Mouse (Mus musculus): ENCODE measurements at regions not wholly inside any gene's neighbourhood (a gene's known extent, or its start where the extent isn't known, plus 50 kb on each side); places are given as distances from the start of the nearest gene placed in this dataset. TPM values are rescaled to one million over a fixed set of nuclear protein-coding genes. Genes with fewer than 3 reads are reported as not detected.

GRCm38 (mm10) chr8:96680416-96681027 lies 792.2 kb upstream of the Got2 start:
- Histone ChIP-seq H3K9ac (ENCODE audit: low read length) (no peak overlapping the region), H3K36me3 (ENCODE audit: control insufficient read depth, insufficient read depth, low read length) (no peaks in the 10 kb centered on the region), H3K4me2 (ENCODE audit: low read length) (no peak overlapping the region), H3K9me3 (replicated peaks; ENCODE audit: control insufficient read depth, low read length) (no peaks in the 10 kb centered on the region), H3K4me3 (ENCODE audit: low read depth, low read length) (no peak overlapping the region), H3K27ac (ENCODE audit: low read depth, low read length) (no peak overlapping the region), H3K27me3 (replicated peaks; ENCODE audit: control insufficient read depth, insufficient read depth, low read length) (no peaks in the 10 kb centered on the region), H3K4me1 (ENCODE audit: control insufficient read depth, insufficient read depth, low read length) (no peaks in the 10 kb centered on the region)
- ATAC-seq (peak; percentile 94), DNase-seq (ENCODE audit: low spot score) (peak; percentile 85)
- 64% methylated on average over 16 of the region's 16 CpGs for WGBS

GRCm38 (mm10) chr8:96679510-96679909 lies 791.2 kb upstream of the Got2 start:
- 54% methylated on average over 4 of the region's 4 CpGs for WGBS
- Histone ChIP-seq H3K4me3 (ENCODE audit: low read depth, low read length) (no peak overlapping the region), H3K9me3 (replicated peaks; ENCODE audit: control insufficient read depth, low read length) (no peaks in the 10 kb centered on the region), H3K9ac (ENCODE audit: low read length) (no peak overlapping the region), H3K27me3 (replicated peaks; ENCODE audit: control insufficient read depth, insufficient read depth, low read length) (no peaks in the 10 kb centered on the region), H3K4me1 (ENCODE audit: control insufficient read depth, insufficient read depth, low read length) (no peaks in the 10 kb centered on the region), H3K27ac (ENCODE audit: low read depth, low read length) (no peak overlapping the region), H3K36me3 (ENCODE audit: control insufficient read depth, insufficient read depth, low read length) (no peaks in the 10 kb centered on the region), H3K4me2 (ENCODE audit: low read length) (no peak overlapping the region)
- peak; percentile 86 for DNase-seq (ENCODE audit: low spot score)
- peak; percentile 72 for ATAC-seq

- H3K9ac ChIP-seq (ENCODE audit: low read length), result no peak overlapping the region
- DNase-seq (ENCODE audit: low spot score), result no peak
- H3K27me3 ChIP-seq (replicated peaks; ENCODE audit: control insufficient read depth, insufficient read depth, low read length), result no peaks in the 10 kb centered on the region
- no peak for ATAC-seq
- no peaks in the 10 kb centered on the region for H3K4me1 ChIP-seq (ENCODE audit: control insufficient read depth, insufficient read depth, low read length)
- H3K4me2 ChIP-seq (ENCODE audit: low read length), result no peak overlapping the region
- H3K4me3 ChIP-seq (ENCODE audit: low read depth, low read length), result no peak overlapping the region
- no peaks in the 10 kb centered on the region for H3K36me3 ChIP-seq (ENCODE audit: control insufficient read depth, insufficient read depth, low read length)
- H3K27ac ChIP-seq (ENCODE audit: low read depth, low read length), result no peak overlapping the region
- no peaks in the 10 kb centered on the region for H3K9me3 ChIP-seq (replicated peaks; ENCODE audit: control insufficient read depth, low read length)
- WGBS, result 81% methylated on average over 8 of the region's 8 CpGs
Observed at GRCm38 (mm10) chr8:96674703-96675102, 786.4 kb upstream of the Got2 start.

GRCm38 (mm10) chr8:96656495-96657279 lies 768.3 kb upstream of the Got2 start:
- DNase-seq (ENCODE audit: low spot score) (no peak), ATAC-seq (no peak)
- Histone ChIP-seq H3K4me1 (ENCODE audit: control insufficient read depth, insufficient read depth, low read length) (no peaks in the 10 kb centered on the region), H3K4me3 (ENCODE audit: low read depth, low read length) (no peak overlapping the region), H3K4me2 (ENCODE audit: low read length) (no peak overlapping the region), H3K36me3 (ENCODE audit: control insufficient read depth, insufficient read depth, low read length) (no peaks in the 10 kb centered on the region), H3K27ac (ENCODE audit: low read depth, low read length) (no peak overlapping the region), H3K27me3 (replicated peaks; ENCODE audit: control insufficient read depth, insufficient read depth, low read length) (no peaks in the 10 kb centered on the region), H3K9me3 (replicated peaks; ENCODE audit: control insufficient read depth, low read length) (no peaks in the 10 kb centered on the region), H3K9ac (ENCODE audit: low read length) (no peak overlapping the region)
- WGBS, result 84% methylated on average over 8 of the region's 8 CpGs

GRCm38 (mm10) chr8:96647743-96648142 lies 759.4 kb upstream of the Got2 start:
- 91% methylated on average over 5 of the region's 5 CpGs for WGBS

More at GRCm38 (mm10) chr8:96647743-96648142, 759.4 kb upstream of the Got2 start:
- DNase-seq (ENCODE audit: low spot score) (no peak), ATAC-seq (no peak)
- no peak overlapping the region for H3K9ac ChIP-seq (ENCODE audit: low read length)
- H3K27me3 ChIP-seq (replicated peaks; ENCODE audit: control insufficient read depth, insufficient read depth, low read length), result no peaks in the 10 kb centered on the region
- H3K4me3 ChIP-seq (ENCODE audit: low read depth, low read length), result no peak overlapping the region
- no peaks in the 10 kb centered on the region for H3K36me3 ChIP-seq (ENCODE audit: control insufficient read depth, insufficient read depth, low read length)
- H3K27ac ChIP-seq (ENCODE audit: low read depth, low read length), result no peak overlapping the region
- no peak overlapping the region for H3K4me2 ChIP-seq (ENCODE audit: low read length)
- H3K9me3 ChIP-seq (replicated peaks; ENCODE audit: control insufficient read depth, low read length), result no peaks in the 10 kb centered on the region
- H3K4me1 ChIP-seq (ENCODE audit: control insufficient read depth, insufficient read depth, low read length), result no peaks in the 10 kb centered on the region

Small RNA genes lying in the stretch of these regions (microRNA-seq; reads per million reads assigned to microRNA genes)
- gene Gm24132, result not detected

Measured in forebrain, embryonic 14.5 days (tissue).